Mouse (Mus musculus) lung, postnatal 0 days (tissue): ENCODE measurements at regions not wholly inside any gene's neighbourhood (a gene's known extent, or its start where the extent isn't known, plus 50 kb on each side); places are given as distances from the start of the nearest gene placed in this dataset.

Experiments
- ATAC-seq: fragments of 200-750 bp; cut with Nextera tagmentation; 2 replicates; pipeline ENCODE4 v1.8.0; 2017; ENCODE audit warnings: moderate library complexity
- DNase-seq: peaks from one replicate; pipeline ENCODE4 v3.0.0-alpha.2; 2016; ENCODE audit warnings: low spot score
- H3K27ac ChIP-seq: fragments of 300-500 bp; sonication (generic); 2 replicates; pipeline ENCODE4 v1.5.1; 2014; ENCODE audit warnings: antibody characterized with exemption, mild to moderate bottlenecking, low read length, mixed read lengths
- H3K27me3 ChIP-seq: fragments of 300-500 bp; sonication (generic); replicated peaks from 2 replicates; pipeline ENCODE4 v1.6.1; 2014; ENCODE audit warnings: low read length, mixed read lengths; ENCODE audit not compliant: insufficient read depth
- H3K36me3 ChIP-seq: fragments of 300-500 bp; sonication (generic); 2 replicates; pipeline ENCODE4 v1.6.1; 2014; ENCODE audit warnings: low read length, mixed read lengths; ENCODE audit not compliant: insufficient read depth
- H3K4me1 ChIP-seq: fragments of 300-500 bp; sonication (generic); 2 replicates; pipeline ENCODE4 v1.6.1; 2014; ENCODE audit warnings: antibody characterized with exemption, low read depth, low read length, mixed read lengths; ENCODE audit not compliant: insufficient read depth
- H3K4me2 ChIP-seq: fragments of 300-500 bp; sonication (generic); replicated peaks from 2 replicates; pipeline ENCODE4 v1.6.1; 2014; ENCODE audit warnings: low read depth, mild to moderate bottlenecking, low read length, moderate library complexity, mixed read lengths
- H3K4me3 ChIP-seq: fragments of 300-500 bp; sonication (generic); 2 replicates; pipeline ENCODE4 v1.5.1; 2014; ENCODE audit warnings: low read depth, low read length
- H3K9ac ChIP-seq: fragments of 300-500 bp; sonication (generic); replicated peaks from 2 replicates; pipeline ENCODE4 v1.6.1; 2014; ENCODE audit warnings: low read depth, mild to moderate bottlenecking
- H3K9me3 ChIP-seq: fragments of 300-500 bp; sonication (generic); 2 replicates; pipeline ENCODE4 v1.6.1; 2016; ENCODE audit warnings: low read length, mixed read lengths
- CTCF ChIP-seq: IDR thresholded peaks from 2 replicates; pipeline ENCODE4 v1.5.1; 2016; ENCODE audit warnings: antibody characterized with exemption, mild to moderate bottlenecking
- EP300 ChIP-seq: IDR thresholded peaks from 2 replicates; pipeline ENCODE4 v1.6.1; 2016; ENCODE audit warnings: antibody characterized with exemption, mild to moderate bottlenecking, control low read depth
- WGBS: fragments of 180-500 bp; shearing (Covaris S2); extraction: QIAGEN DNeasy Blood & Tissue Kit; methylation state at CpG from one replicate; pipeline ENCODE4 v1.1.7; 2014; 5-methylcytosine and 5-hydroxymethylcytosine counted together

GRCm38 (mm10) chr11:71615526-71615925 is 134.2 kb upstream of the Wscd1 start:
- no peaks in the 10 kb centered on the region for H3K9me3 ChIP-seq
- ATAC-seq (no peak), DNase-seq (no peak)
- WGBS: 73% methylated on average over 5 of the region's 5 CpGs
- no peak for TF ChIP-seq CTCF
- TF ChIP-seq EP300: no peak
- no peak overlapping the region for H3K9ac ChIP-seq
- no peaks in the 10 kb centered on the region for H3K4me1 ChIP-seq
- no peaks in the 10 kb centered on the region for H3K27me3 ChIP-seq
- H3K4me2 ChIP-seq: no peak overlapping the region
- H3K27ac ChIP-seq: no peak overlapping the region
- H3K4me3 ChIP-seq: no peak overlapping the region
- H3K36me3 ChIP-seq: no peaks in the 10 kb centered on the region

GRCm38 (mm10) chr11:71625501-71626191 is 124.1 kb upstream of the Wscd1 start:
- no peak overlapping the region for H3K4me2 ChIP-seq
- H3K27me3 ChIP-seq: no peaks in the 10 kb centered on the region
- no peak for ATAC-seq
- DNase-seq: no peak
- WGBS: 62% methylated on average over 5 of the region's 5 CpGs
- no peaks in the 10 kb centered on the region for H3K4me1 ChIP-seq
- no peaks in the 10 kb centered on the region for H3K9me3 ChIP-seq
- no peak overlapping the region for H3K27ac ChIP-seq
- H3K4me3 ChIP-seq: no peak overlapping the region
- H3K9ac ChIP-seq: no peak overlapping the region
- TF ChIP-seq CTCF: no peak
- no peak for TF ChIP-seq EP300
- H3K36me3 ChIP-seq: no peaks in the 10 kb centered on the region

GRCm38 (mm10) chr11:71636111-71636510 is 113.6 kb upstream of the Wscd1 start:
- TF ChIP-seq EP300: no peak
- H3K9me3 ChIP-seq: no peaks in the 10 kb centered on the region
- no peak for DNase-seq
- H3K9ac ChIP-seq: no peak overlapping the region
- no peak overlapping the region for H3K4me2 ChIP-seq
- H3K27ac ChIP-seq: no peak overlapping the region
- H3K4me3 ChIP-seq: no peak overlapping the region
- WGBS: 39% methylated on average over 1 of the region's 1 CpGs
- ATAC-seq: no peak
- H3K4me1 ChIP-seq: no peaks in the 10 kb centered on the region
- H3K36me3 ChIP-seq: no peaks in the 10 kb centered on the region
- no peaks in the 10 kb centered on the region for H3K27me3 ChIP-seq

- Histone ChIP-seq H3K9ac (no peak overlapping the region), H3K4me3 (no peak overlapping the region), H3K4me2 (no peak overlapping the region), H3K27ac (no peak overlapping the region), H3K36me3 (no peaks in the 10 kb centered on the region), H3K9me3 (no peaks in the 10 kb centered on the region), H3K4me1 (no peaks in the 10 kb centered on the region), H3K27me3 (no peaks in the 10 kb centered on the region)
- DNase-seq (no peak), ATAC-seq (no peak)
- TF ChIP-seq CTCF (no peak), EP300 (no peak)
- 15% methylated on average over 5 of the region's 5 CpGs for WGBS
These were observed 112.9 kb upstream of the Wscd1 start for GRCm38 (mm10) chr11:71636785-71637184.

- no peak for ATAC-seq
- H3K9ac ChIP-seq: no peak overlapping the region
- H3K9me3 ChIP-seq: no peaks in the 10 kb centered on the region
- no peaks in the 10 kb centered on the region for H3K36me3 ChIP-seq
- no peak overlapping the region for H3K4me3 ChIP-seq
- no peaks in the 10 kb centered on the region for H3K4me1 ChIP-seq
- no peak overlapping the region for H3K4me2 ChIP-seq
- DNase-seq: no peak
- no peak overlapping the region for H3K27ac ChIP-seq
- H3K27me3 ChIP-seq: no peaks in the 10 kb centered on the region
- WGBS: 70% methylated on average over 5 of the region's 5 CpGs
- TF ChIP-seq EP300 (no peak), CTCF (no peak)
These were observed 106.8 kb upstream of the Wscd1 start for GRCm38 (mm10) chr11:71642886-71643285.

- Histone ChIP-seq H3K9ac (no peak overlapping the region), H3K9me3 (no peaks in the 10 kb centered on the region), H3K36me3 (no peaks in the 10 kb centered on the region), H3K4me2 (no peak overlapping the region), H3K4me1 (no peaks in the 10 kb centered on the region), H3K4me3 (no peak overlapping the region), H3K27me3 (no peaks in the 10 kb centered on the region), H3K27ac (no peak overlapping the region)
- whole genome bisulfite sequencing: 88% methylated on average over 5 of the region's 5 CpGs
- DNase-seq (no peak), ATAC-seq (no peak)
- no peak for TF ChIP-seq CTCF
- no peak for TF ChIP-seq EP300
These were observed 97.9 kb upstream of the Wscd1 start for GRCm38 (mm10) chr11:71651756-71652380.
